Mouse (Mus musculus) frontal cortex, postnatal 10 days (tissue): ENCODE measurements around the gene Ubfd1.
"Not testable (repeated sequence)": the region's sequence is repeated elsewhere in the genome, so short reads cannot be mapped to it uniquely, and the experiment has no call there.

Source experiments
- DNase-seq, 2 experiments: peaks; one replicate each; pipeline ENCODE4 v3.0.0; 2022; ENCODE audit warnings: low spot score in 2 of 2, mixed read lengths in 1 of 2

Gene Ubfd1

GRCm38 (mm10) chr7:122087195-122087982 is 20.4 kb downstream of the Ubfd1 start:
- no peak for DNase-seq

DNA sequence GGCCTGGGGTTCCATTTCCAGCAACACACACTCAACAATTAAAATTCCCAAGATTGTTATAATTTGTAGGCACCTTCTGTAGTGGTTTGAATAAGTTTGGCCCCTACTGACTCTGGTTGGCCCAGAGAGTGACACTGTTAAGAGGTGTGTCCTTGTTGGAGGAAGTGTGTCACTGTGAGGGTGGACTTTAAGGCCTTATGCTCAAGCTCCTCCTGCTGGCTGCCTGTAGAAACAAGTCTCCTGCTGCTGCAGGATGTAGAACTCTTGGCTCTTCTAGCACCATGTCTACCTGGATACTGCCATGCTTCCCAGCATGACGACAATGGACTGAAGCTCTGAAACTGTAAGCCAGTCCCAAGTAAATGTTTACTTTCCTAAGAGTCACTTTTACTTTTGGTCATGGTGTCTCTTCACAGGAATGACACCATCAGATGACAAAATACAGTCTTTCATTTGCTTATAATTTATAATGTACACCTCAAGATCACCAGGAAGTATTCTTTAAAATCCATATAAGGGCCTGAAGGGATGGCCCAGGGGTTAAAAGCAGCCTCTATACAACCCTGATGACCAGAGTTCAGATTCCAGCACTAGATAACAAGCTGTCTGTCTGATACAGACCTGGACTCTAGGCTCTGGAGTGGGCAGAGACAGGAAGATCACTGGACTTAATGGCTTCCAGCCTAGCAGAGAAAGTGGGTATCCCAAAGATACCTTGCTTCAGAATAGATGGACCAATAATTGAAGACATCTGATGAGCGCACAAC is 27.8 kb downstream of the Ubfd1 start:
- no peak for DNase-seq

GRCm38 (mm10) chr7:122098009-122098408 is 31.0 kb downstream of the Ubfd1 start:
- DNase-seq = no peak

- no peak for DNase-seq
These were observed 32.2 kb downstream of the Ubfd1 start for GRCm38 (mm10) chr7:122099222-122099621.

- DNase-seq = not testable (repeated sequence)
These were observed 34.2 kb downstream of the Ubfd1 start for GRCm38 (mm10) chr7:122101014-122101746.

GRCm38 (mm10) chr7:122101747-122102244 is 34.8 kb downstream of the Ubfd1 start, which contains the start of gene Ndufab1:
Gene Ndufab1 (minus strand): TSS chr7:122101886.
- peak; percentile 71 to 86 for DNase-seq

DNA sequence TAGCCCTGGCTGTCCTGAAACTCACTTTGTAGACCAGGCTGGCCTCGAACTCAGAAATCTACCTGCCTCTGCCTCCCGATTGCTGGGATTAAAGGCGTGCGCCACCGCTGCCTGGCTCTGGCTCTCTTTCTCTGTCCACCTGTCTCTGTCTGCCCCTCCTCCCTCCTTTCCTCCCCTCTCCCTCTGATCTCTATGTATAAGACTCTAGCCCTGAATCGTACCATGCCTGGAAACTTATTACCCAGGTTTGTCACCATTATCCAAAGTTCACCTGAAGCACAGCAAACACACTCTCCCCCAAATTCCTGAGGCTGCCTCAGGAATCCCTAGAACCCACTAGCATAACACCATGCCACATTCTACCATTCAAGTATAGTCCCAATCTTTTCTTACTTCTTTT is 41.2 kb downstream of the Ubfd1 start:
- DNase-seq = no peak

DNA sequence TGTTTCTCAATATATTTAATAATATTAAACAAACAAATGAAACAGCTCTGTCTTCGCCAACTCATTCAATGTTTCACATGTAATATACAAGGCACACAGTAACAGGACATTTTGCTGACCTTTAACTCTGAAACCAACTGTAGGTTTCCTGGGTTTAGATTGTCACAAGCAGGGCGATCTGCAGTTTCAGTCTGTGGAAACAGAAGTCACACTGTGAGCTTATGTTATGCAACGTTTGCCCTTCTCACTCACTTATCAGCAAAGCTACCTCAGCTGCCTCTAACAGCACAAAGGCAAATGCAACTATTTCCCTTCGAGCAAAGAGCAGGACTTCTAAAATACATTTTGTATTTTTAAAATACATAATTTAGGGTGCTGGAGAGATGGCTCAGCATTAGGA is 56.5 kb downstream of the Ubfd1 start:
- DNase-seq = no peak

DNA sequence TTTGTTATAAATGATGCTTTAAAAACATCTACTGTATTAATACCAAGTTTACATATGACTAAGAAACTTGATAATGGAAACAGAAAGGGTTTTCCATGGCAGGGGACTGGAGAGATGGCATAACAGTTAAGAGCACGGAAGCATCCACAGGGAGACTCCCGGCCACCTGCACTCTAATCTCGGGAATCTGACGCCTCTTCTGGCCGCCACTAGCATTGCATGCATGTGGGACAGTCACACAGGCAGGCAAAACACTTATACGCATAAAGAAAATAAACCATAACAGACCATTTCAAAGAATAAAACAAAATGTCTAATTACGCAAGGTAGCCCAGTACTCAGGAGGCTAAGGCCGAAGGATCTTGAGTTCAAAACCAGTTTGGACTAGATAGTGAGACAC is 58.7 kb downstream of the Ubfd1 start:
- no peak for DNase-seq

DNA sequence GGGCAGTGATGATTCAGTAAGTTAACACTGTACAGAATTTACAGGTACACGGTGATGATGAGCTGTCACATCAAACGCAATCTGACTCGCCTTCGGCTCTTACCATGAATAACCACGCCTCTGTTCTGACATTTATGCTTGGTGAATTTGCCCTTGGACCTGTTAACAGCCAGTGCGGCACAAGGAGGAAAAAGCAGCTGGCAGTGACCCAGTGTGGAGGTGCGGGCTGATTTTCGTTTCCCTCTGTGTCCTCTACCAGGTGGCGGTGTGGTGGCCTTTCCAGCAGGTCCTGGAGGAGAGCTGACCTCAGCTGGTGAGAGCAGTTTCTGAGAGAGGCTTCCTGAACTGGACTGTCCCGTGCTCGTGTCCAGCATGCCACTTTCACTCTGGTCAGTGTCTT is 60.0 kb downstream of the Ubfd1 start:
- no peak for DNase-seq
